In the genomic region with DNA sequence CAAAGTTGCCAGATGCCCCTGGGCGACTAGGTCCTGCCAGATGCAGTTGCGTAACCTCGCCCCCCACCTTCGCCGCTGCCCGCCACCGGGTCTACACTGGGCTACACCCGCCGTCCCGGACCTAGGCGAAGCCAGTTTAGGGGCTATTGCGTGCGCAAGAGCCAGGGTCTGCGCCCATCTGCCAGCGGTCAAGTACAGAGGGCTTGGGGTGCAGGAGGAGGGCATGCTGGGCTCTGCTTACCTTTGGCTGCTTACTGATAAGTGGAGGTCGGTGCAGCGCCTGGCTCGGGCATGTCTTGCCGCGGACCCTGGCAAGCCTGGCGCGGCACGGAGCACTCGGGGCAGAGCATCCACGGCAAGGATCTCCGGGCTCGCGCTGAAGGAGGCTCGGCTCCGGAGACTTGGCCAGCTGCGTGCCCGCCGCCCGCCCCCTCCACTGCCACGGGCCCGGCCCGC, we compare ENCODE assay signal across 8 mouse cellular contexts. TPM values are rescaled to one million over a fixed set of nuclear protein-coding genes. Genes with fewer than 3 reads are reported as not detected.
DNase-seq lines count a peak whose midpoint lies in the region; ATAC-seq lines count a peak whose summit lies in the region.

No protein-coding gene starts in this region.

- H3K4me3 ChIP-seq in kidney, embryonic 16.5 days (ENCODE audit: low read length): peak overlapping the region; percentile 56
- peak overlapping the region; percentile 54 for H3K4me3 ChIP-seq in embryonic facial prominence, embryonic 15.5 days (replicated peaks)
- H3K4me3 ChIP-seq in intestine, embryonic 15.5 days (replicated peaks): peak overlapping the region; percentile 50
- peak overlapping the region; percentile 69 for H3K4me3 ChIP-seq in midbrain, embryonic 15.5 days

- H3K9me3 ChIP-seq in kidney, embryonic 16.5 days (ENCODE audit: low read length): no peaks in the 10 kb centered on the region
- no peaks in the 10 kb centered on the region for H3K9me3 ChIP-seq in embryonic facial prominence, embryonic 15.5 days (replicated peaks)
- H3K9me3 ChIP-seq in intestine, embryonic 15.5 days: no peaks in the 10 kb centered on the region
- no peaks in the 10 kb centered on the region for H3K9me3 ChIP-seq in midbrain, embryonic 15.5 days

- H3K27ac ChIP-seq in kidney, embryonic 16.5 days (ENCODE audit: low read length): no peak overlapping the region
- no peak overlapping the region for H3K27ac ChIP-seq in embryonic facial prominence, embryonic 15.5 days (replicated peaks)
- H3K27ac ChIP-seq in intestine, embryonic 15.5 days: no peak overlapping the region
- peak overlapping the region; percentile 77 for H3K27ac ChIP-seq in midbrain, embryonic 15.5 days

- no peak for DNase-seq in kidney, postnatal 25 days
- peak; percentile 45 for DNase-seq in ZHBTc4 (ENCODE audit: low read depth, low spot score)
- no peak for DNase-seq in thymus, postnatal 4 days
- no peak for DNase-seq in spleen, postnatal 14 days (ENCODE audit: low spot score in 2 of 2)

- H3K4me1 ChIP-seq in kidney, embryonic 16.5 days (ENCODE audit: insufficient read depth, low read length): peaks cover 23% of the 10 kb centered on the region
- peaks cover 17% of the 10 kb centered on the region for H3K4me1 ChIP-seq in embryonic facial prominence, embryonic 15.5 days
- peaks cover 16% of the 10 kb centered on the region for H3K4me1 ChIP-seq in intestine, embryonic 15.5 days (replicated peaks)
- H3K4me1 ChIP-seq in midbrain, embryonic 15.5 days: peaks cover 25% of the 10 kb centered on the region

- H3K36me3 ChIP-seq in kidney, embryonic 16.5 days (ENCODE audit: insufficient read depth, low read length): peaks cover 4% of the 10 kb centered on the region; the same call in 1 of the 2 replicates
- H3K36me3 ChIP-seq in embryonic facial prominence, embryonic 15.5 days: no peaks in the 10 kb centered on the region
- no peaks in the 10 kb centered on the region for H3K36me3 ChIP-seq in intestine, embryonic 15.5 days
- H3K36me3 ChIP-seq in midbrain, embryonic 15.5 days (replicated peaks): no peaks in the 10 kb centered on the region

- peak; percentile 68 for ATAC-seq in kidney, embryonic 16.5 days (ENCODE audit: low FRiP score, low TSS enrichment)
- no peak for ATAC-seq in embryonic facial prominence, embryonic 15.5 days (ENCODE audit: insufficient number of reproducible peaks, low FRiP score, low TSS enrichment, low read depth)
- ATAC-seq in intestine, embryonic 15.5 days: no peak; the same call in 1 of the 2 replicates
- no peak for ATAC-seq in midbrain, embryonic 15.5 days (replicated peaks)

- H3K27me3 ChIP-seq in kidney, embryonic 16.5 days (ENCODE audit: insufficient read depth, low read length): 0 out of 2 replicates have a peak, but pooled peaks cover 9% of the 10 kb centered on the region
- H3K27me3 ChIP-seq in embryonic facial prominence, embryonic 15.5 days: peaks cover 10% of the 10 kb centered on the region
- peaks cover 17% of the 10 kb centered on the region for H3K27me3 ChIP-seq in intestine, embryonic 15.5 days (replicated peaks)
- peaks cover 7% of the 10 kb centered on the region; the same call in 1 of the 2 replicates for H3K27me3 ChIP-seq in midbrain, embryonic 15.5 days (replicated peaks)

- WGBS in kidney, embryonic 16.5 days: under 1% methylated on average over 35 of the region's 37 CpGs
- WGBS in embryonic facial prominence, embryonic 15.5 days: 1% methylated on average over 34 of the region's 37 CpGs
- WGBS in intestine, embryonic 15.5 days: 2% methylated on average over 34 of the region's 37 CpGs
- 1% methylated on average over 37 of the region's 37 CpGs for WGBS in midbrain, embryonic 15.5 days

- H3K9ac ChIP-seq in kidney, embryonic 16.5 days (replicated peaks; ENCODE audit: low read length): peak overlapping the region; percentile 63
- peak overlapping the region; percentile 42 for H3K9ac ChIP-seq in embryonic facial prominence, embryonic 15.5 days
- H3K9ac ChIP-seq in intestine, embryonic 15.5 days: peak overlapping the region; percentile 18
- peak overlapping the region; percentile 80 for H3K9ac ChIP-seq in midbrain, embryonic 15.5 days

- H3K4me2 ChIP-seq in kidney, embryonic 16.5 days (replicated peaks; ENCODE audit: low read depth, low read length): peak overlapping the region; percentile 96
- H3K4me2 ChIP-seq in embryonic facial prominence, embryonic 15.5 days (replicated peaks): peak overlapping the region; percentile 96
- peak overlapping the region; percentile 96 for H3K4me2 ChIP-seq in intestine, embryonic 15.5 days (replicated peaks)
- H3K4me2 ChIP-seq in midbrain, embryonic 15.5 days: peak overlapping the region; percentile 87

RNA-seq across cellular contexts. Expression of gene Fam196a, which starts 0.7 kb away (rescaled TPM):
- 2.3 and 3.0 TPM in 2 replicates for polyA plus RNA-seq in kidney, embryonic 16.5 days (2015; fragmentation: Nextera tagmentation; extraction: Ambion mirVana)
- polyA plus RNA-seq in embryonic facial prominence, embryonic 15.5 days (2015; fragmentation: Nextera tagmentation; extraction: Ambion mirVana): 2.5 and 2.9 TPM in 2 replicates
- polyA plus RNA-seq in intestine, embryonic 15.5 days (2015; fragmentation: Nextera tagmentation; extraction: Ambion mirVana): 1.5 and 1.7 TPM in 2 replicates
- polyA plus RNA-seq in midbrain, embryonic 15.5 days (2015; fragmentation: Nextera tagmentation; extraction: Ambion mirVana): 11.4 and 13.2 TPM in 2 replicates

Comparison
In these comparisons a context has a peak if more than half of its experiments do, and no peak if none do; other contexts are left out.
1. H3K9ac ChIP-seq: peak in every context shown above with its lines; median percentile 80 in midbrain, embryonic 15.5 days; 63 in kidney, embryonic 16.5 days; 42 in embryonic facial prominence, embryonic 15.5 days; 18 in intestine, embryonic 15.5 days.